Mouse (Mus musculus): Measurements from ENCODE around the gene Sh3bp1.

GRCm38 (mm10) chr15:78899409-78899739, 194 bp upstream of the Sh3bp1 start, which contains the start of gene Gm49510:
- no peak for TF ChIP-seq SMC3 (IDR thresholded peaks at IDR 0.05; ENCODE audit: low read depth, low read length)
- no peak for TF ChIP-seq EP300 (IDR thresholded peaks at IDR 0.05; ENCODE audit: low read length)
- no peak for TF ChIP-seq CHD2 (IDR thresholded peaks at IDR 0.05; ENCODE audit: low read length)
- no peak for TF ChIP-seq POLR2A (IDR thresholded peaks at IDR 0.05; ENCODE audit: low read depth, low read length)
- TF ChIP-seq CTCF (conservative IDR thresholded peaks at IDR 0.05 in 1 of 2, IDR thresholded peaks at IDR 0.05 in 1 of 2; ENCODE audit: low read depth in 2 of 2, low read length in 2 of 2), result no peak
- no peak for TF ChIP-seq MAFK (IDR thresholded peaks at IDR 0.05; ENCODE audit: insufficient replicate concordance, low read length)
- no peak for TF ChIP-seq IRF4 (IDR thresholded peaks at IDR 0.05; ENCODE audit: low read depth, low read length)
- TF ChIP-seq ZC3H11A (IDR thresholded peaks at IDR 0.05; ENCODE audit: low read depth, low read length), result no peak
- TF ChIP-seq HCFC1 (IDR thresholded peaks at IDR 0.05; ENCODE audit: low read depth, low read length), result no peak
- TF ChIP-seq USF2 (conservative IDR thresholded peaks at IDR 0.05; ENCODE audit: low read depth, low read length), result no peak
- TF ChIP-seq POLR2AphosphoS2 (IDR thresholded peaks at IDR 0.05; ENCODE audit: low read depth, low read length), result no peak
- no peak for TF ChIP-seq E2F4 (IDR thresholded peaks at IDR 0.05; ENCODE audit: insufficient replicate concordance, low read depth, low read length)

Measured in CH12.LX (cell line).